Mouse (Mus musculus) MEL (cell line): ENCODE data around the gene Ebf4. TPM values are rescaled to one million over a fixed set of nuclear protein-coding genes. Genes with fewer than 3 reads are reported as not detected.

Experiments
- DNase-seq: peaks from one replicate; pipeline ENCODE4 v3.0.0; 2011; ENCODE audit warnings: low read depth, low spot score
- H3K27ac ChIP-seq: 2 replicates; pipeline ENCODE4 v1.5.1; 2012; ENCODE audit warnings: low read depth, mild to moderate bottlenecking, control low read depth, low read length, moderate library complexity; ENCODE audit not compliant: control insufficient read depth
- H3K27me3 ChIP-seq, 2 experiments: fragments of 150-350 bp in 1 of 2; sonication (generic) in 1 of 2; 2 replicates each; pipeline ENCODE4 v1.6.1; 2012; ENCODE audit warnings: low read length in 2 of 2, mild to moderate bottlenecking in 2 of 2, improper control_type of control experiment in 1 of 2, moderate library complexity in 1 of 2; ENCODE audit not compliant: insufficient read depth in 2 of 2, control insufficient read depth in 1 of 2
- H3K36me3 ChIP-seq, 2 experiments: 2 replicates each; pipeline ENCODE4 v1.6.1; 2012 to 2014; ENCODE audit warnings: low read length in 2 of 2, improper control_type of control experiment in 1 of 2, inconsistent platforms in 1 of 2, mild to moderate bottlenecking in 1 of 2; ENCODE audit not compliant: insufficient read depth in 2 of 2, control insufficient read depth in 1 of 2
- H3K4me1 ChIP-seq, 2 experiments: fragments of 150-350 bp in 1 of 2; sonication (generic) in 1 of 2; 2 replicates each; pipeline ENCODE4 v1.6.1; 2012; ENCODE audit warnings: low read length in 2 of 2, improper control_type of control experiment in 1 of 2, mild to moderate bottlenecking in 1 of 2; ENCODE audit not compliant: insufficient read depth in 2 of 2, control insufficient read depth in 1 of 2
- H3K4me3 ChIP-seq, 2 experiments: fragments of 150-350 bp in 1 of 2; sonication (generic) in 1 of 2; 2 replicates each; pipeline ENCODE4 v1.5.1; 2012; ENCODE audit warnings: low read depth in 2 of 2, low read length in 2 of 2, mild to moderate bottlenecking in 2 of 2, moderate library complexity in 2 of 2, control low read depth in 1 of 2, improper control_type of control experiment in 1 of 2; ENCODE audit not compliant: control insufficient read depth in 1 of 2, insufficient read depth in 1 of 2
- H3K79me2 ChIP-seq: 2 replicates; pipeline ENCODE4 v1.6.1; 2012; ENCODE audit warnings: mild to moderate bottlenecking, low read length, moderate library complexity; ENCODE audit not compliant: control insufficient read depth, poor library complexity, insufficient read depth
- H3K9ac ChIP-seq: 2 replicates; pipeline ENCODE4 v1.6.1; 2012; ENCODE audit warnings: low read depth, mild to moderate bottlenecking, control low read depth, low read length, moderate library complexity; ENCODE audit not compliant: control insufficient read depth, poor library complexity, severe bottlenecking
- H3K9me3 ChIP-seq: fragments of 150-350 bp; sonication (generic); replicated peaks from 2 replicates; pipeline ENCODE4 v1.6.1; 2012; ENCODE audit warnings: mild to moderate bottlenecking, low read length, improper control_type of control experiment, moderate library complexity; ENCODE audit not compliant: insufficient read depth
- CHD1 ChIP-seq: IDR thresholded peaks from 2 replicates; pipeline ENCODE4 v1.6.1; 2012; ENCODE audit warnings: low read depth, mild to moderate bottlenecking, inconsistent platforms, low read length, improper control_type of control experiment
- CHD2 ChIP-seq: IDR thresholded peaks from 2 replicates; pipeline ENCODE4 v1.6.1; 2011; ENCODE audit warnings: low read length, improper control_type of control experiment
- CTCF ChIP-seq, 3 experiments: IDR thresholded peaks in 2 of 3; conservative IDR thresholded peaks in 1 of 3; 2 replicates each; pipeline ENCODE4 v1.5.1; 2011 to 2012; ENCODE audit warnings: low read length in 3 of 3, low read depth in 2 of 3, mild to moderate bottlenecking in 2 of 3, improper control_type of control experiment in 1 of 3, inconsistent platforms in 1 of 3, mixed read lengths in 1 of 3, moderate library complexity in 1 of 3; ENCODE audit not compliant: control insufficient read depth in 1 of 3, insufficient read depth in 1 of 3, poor library complexity in 1 of 3, severe bottlenecking in 1 of 3
- E2F4 ChIP-seq: IDR thresholded peaks from 2 replicates; pipeline ENCODE4 v1.6.1; 2011; ENCODE audit warnings: low read depth, low read length, improper control_type of control experiment, borderline replicate concordance
- EP300 ChIP-seq, 2 experiments: IDR thresholded peaks; 2 replicates each; pipeline ENCODE4 v1.6.1; 2011; ENCODE audit warnings: improper control_type of control experiment in 2 of 2, low read length in 2 of 2, low read depth in 1 of 2, mild to moderate bottlenecking in 1 of 2
- ETS1 ChIP-seq: IDR thresholded peaks from 2 replicates; pipeline ENCODE4 v1.6.1; 2012; ENCODE audit warnings: low read depth, mild to moderate bottlenecking, inconsistent platforms, low read length, improper control_type of control experiment, moderate library complexity
- MAX ChIP-seq: IDR thresholded peaks from 2 replicates; pipeline ENCODE4 v1.6.1; 2011; ENCODE audit warnings: low read length, improper control_type of control experiment
- MAZ ChIP-seq: IDR thresholded peaks from 2 replicates; pipeline ENCODE4 v1.6.1; 2012; ENCODE audit warnings: low read depth, mild to moderate bottlenecking, inconsistent platforms, low read length, improper control_type of control experiment
- MYB ChIP-seq: IDR thresholded peaks from 2 replicates; pipeline ENCODE4 v1.6.1; 2011; ENCODE audit warnings: mild to moderate bottlenecking, low read depth, low read length, improper control_type of control experiment
- MYC ChIP-seq: IDR thresholded peaks from 2 replicates; pipeline ENCODE4 v1.6.1; 2011; ENCODE audit warnings: low read depth, mild to moderate bottlenecking, low read length, improper control_type of control experiment, moderate library complexity
- NELFE ChIP-seq: IDR thresholded peaks from 2 replicates; pipeline ENCODE4 v1.6.1; 2011; ENCODE audit warnings: low read depth, low read length, improper control_type of control experiment
- NRF1 ChIP-seq: IDR thresholded peaks from 2 replicates; pipeline ENCODE4 v1.6.1; 2014; ENCODE audit warnings: low read depth, mild to moderate bottlenecking, inconsistent platforms, low read length, improper control_type of control experiment, moderate library complexity; ENCODE audit not compliant: poor library complexity, insufficient read depth, severe bottlenecking
- POLR2A ChIP-seq, 2 experiments: IDR thresholded peaks; 2 replicates each; pipeline ENCODE4 v1.6.1; 2011 to 2012; ENCODE audit warnings: low read length in 2 of 2, mild to moderate bottlenecking in 2 of 2, control low read depth in 1 of 2, improper control_type of control experiment in 1 of 2, low read depth in 1 of 2, moderate library complexity in 1 of 2; ENCODE audit not compliant: control insufficient read depth in 1 of 2, insufficient read depth in 1 of 2, poor library complexity in 1 of 2
- POLR2AphosphoS2 ChIP-seq: IDR thresholded peaks from 2 replicates; pipeline ENCODE4 v1.6.1; 2011; ENCODE audit warnings: low read length, improper control_type of control experiment
- POLR2AphosphoS5 ChIP-seq: IDR thresholded peaks from 2 replicates; pipeline ENCODE4 v1.6.1; 2012; ENCODE audit warnings: low read depth, borderline replicate concordance, mild to moderate bottlenecking, inconsistent platforms, low read length, moderate library complexity, mixed read lengths
- RAD21 ChIP-seq: IDR thresholded peaks from 2 replicates; pipeline ENCODE4 v1.6.1; 2011; ENCODE audit warnings: mild to moderate bottlenecking, low read depth, low read length, improper control_type of control experiment
- SMC3 ChIP-seq: IDR thresholded peaks from 2 replicates; pipeline ENCODE4 v1.6.1; 2011; ENCODE audit warnings: low read depth, low read length, improper control_type of control experiment
- TAL1 ChIP-seq: IDR thresholded peaks from 2 replicates; pipeline ENCODE4 v1.6.1; 2012; ENCODE audit warnings: mild to moderate bottlenecking, inconsistent platforms, low read length, moderate library complexity, mixed read lengths
- UBTF ChIP-seq: IDR thresholded peaks from 2 replicates; pipeline ENCODE4 v1.6.1; 2012; ENCODE audit warnings: low read depth, mild to moderate bottlenecking, inconsistent platforms, low read length, improper control_type of control experiment, moderate library complexity, borderline replicate concordance; ENCODE audit not compliant: insufficient read depth
- USF2 ChIP-seq, 2 experiments: IDR thresholded peaks; 2 replicates each; pipeline ENCODE4 v1.6.1; 2011 to 2012; ENCODE audit warnings: improper control_type of control experiment in 2 of 2, low read length in 2 of 2, borderline replicate concordance in 1 of 2, inconsistent platforms in 1 of 2, low read depth in 1 of 2, mild to moderate bottlenecking in 1 of 2; ENCODE audit not compliant: insufficient read depth in 1 of 2
- ZC3H11A ChIP-seq: IDR thresholded peaks from 2 replicates; pipeline ENCODE4 v1.6.1; 2012; ENCODE audit warnings: low read depth, mild to moderate bottlenecking, inconsistent platforms, low read length, improper control_type of control experiment
- ZMIZ1 ChIP-seq: IDR thresholded peaks from 2 replicates; pipeline ENCODE4 v1.6.1; 2012; ENCODE audit warnings: low read depth, mild to moderate bottlenecking, inconsistent platforms, low read length, improper control_type of control experiment, moderate library complexity
- ZNF384 ChIP-seq: IDR thresholded peaks from 2 replicates; pipeline ENCODE4 v1.6.1; 2012; ENCODE audit warnings: low read depth, mild to moderate bottlenecking, inconsistent platforms, low read length, improper control_type of control experiment
- polyA plus RNA-seq, 2 experiments: library from polyadenylated mRNA; stranded (reverse) in 1 of 2; unstranded in 1 of 2; fragments of >175 nt in 1 of 2; fragments of >200 nt in 1 of 2; gene quantifications; 2 replicates each; pipeline versions ENCODE4 v1.2.1 to v1.2.4; 2012; ENCODE audit warnings: low replicate concordance in 2 of 2, low read depth in 1 of 2; ENCODE audit not compliant: insufficient read length in 2 of 2, insufficient read depth in 1 of 2, missing spikeins in 1 of 2
- total RNA-seq: library from RNA; depleted of rRNA; stranded (reverse); fragments of 300-350 nt; gene quantifications from 2 replicates; pipeline ENCODE4 v1.2.3, GENCODE M21; 2012

Gene Ebf4
- total and polyA plus RNA-seq, 3 experiments, result 0.12 to 0.72 TPM; not detected in 1

DNA sequence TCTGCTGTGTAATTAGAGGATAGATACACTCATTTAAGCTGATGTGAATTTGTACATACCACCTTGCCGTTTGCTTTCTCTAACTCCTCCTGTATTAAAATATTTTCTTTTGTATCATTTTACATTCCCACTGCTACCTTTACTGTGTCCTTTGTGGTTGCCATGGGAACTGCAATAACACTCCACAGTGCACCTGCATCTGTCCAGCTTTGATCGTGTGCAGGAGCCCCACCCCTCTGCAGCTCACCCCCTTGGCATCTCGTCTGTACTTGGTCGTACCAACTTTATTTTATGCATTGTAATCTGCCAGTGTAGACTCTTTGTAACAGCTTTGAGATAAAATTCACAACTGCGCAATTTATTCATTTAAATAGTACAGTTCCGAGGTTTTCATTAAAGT lies 88.9 kb downstream of the Ebf4 start:
- Histone ChIP-seq H3K4me1 (no peaks in the 10 kb centered on the region), H3K36me3 (no peaks in the 10 kb centered on the region), H3K4me3 (no peak overlapping the region), H3K9ac (no peak overlapping the region), H3K9me3 (no peaks in the 10 kb centered on the region), H3K27ac (no peak overlapping the region), H3K27me3 (peaks cover 6 to 11% of the 10 kb centered on the region in 2 experiments), H3K79me2 (no peaks in the 10 kb centered on the region)
- no peak for TF ChIP-seq MAZ
- TF ChIP-seq POLR2A (IDR thresholded peaks at IDR 0.05; ENCODE audit: control insufficient read depth in 1 of 2, insufficient read depth in 1 of 2, low read depth in 1 of 2, low read length in 2 of 2, poor library complexity in 1 of 2), result no peak
- TF ChIP-seq ZNF384, result no peak
- no peak for TF ChIP-seq CHD1
- no peak for TF ChIP-seq UBTF
- TF ChIP-seq ZMIZ1, result no peak
- no peak for TF ChIP-seq MAX
- TF ChIP-seq POLR2AphosphoS5, result no peak
- TF ChIP-seq RAD21, result no peak
- no peak for TF ChIP-seq ETS1
- no peak for TF ChIP-seq MYC
- TF ChIP-seq CHD2, result no peak
- no peak for TF ChIP-seq NRF1
- no peak for TF ChIP-seq POLR2AphosphoS2
- no peak for TF ChIP-seq E2F4
- TF ChIP-seq MYB, result no peak
- no peak for TF ChIP-seq ZC3H11A
- no peak for DNase-seq

DNA sequence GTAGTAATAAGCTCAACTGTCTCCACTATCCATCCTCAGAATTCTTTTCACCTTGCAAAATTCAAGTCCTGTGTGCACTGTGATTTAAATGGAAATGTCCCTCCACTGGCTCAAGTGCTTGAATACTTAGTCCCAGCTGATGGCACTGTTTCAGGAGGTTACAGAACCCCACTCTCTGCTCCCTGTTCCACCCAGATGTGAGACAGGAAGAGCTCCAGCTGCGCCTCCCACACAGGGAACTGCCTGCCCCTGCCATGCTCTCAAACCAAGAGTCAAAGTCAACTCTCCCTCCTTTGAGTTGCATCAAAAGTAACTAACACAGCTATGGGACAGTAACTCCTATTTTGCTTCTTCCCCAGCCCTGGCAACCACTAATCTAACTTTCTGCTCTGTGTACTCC lies 91.2 kb downstream of the Ebf4 start:
- Histone ChIP-seq H3K9ac (no peak overlapping the region), H3K9me3 (no peaks in the 10 kb centered on the region), H3K4me3 (no peak overlapping the region), H3K27me3 (peaks cover 3 to 5% of the 10 kb centered on the region in 2 experiments), H3K4me1 (peaks cover 0 to 6% of the 10 kb centered on the region in 2 experiments; a peak in 1 of 4 replicates), H3K27ac (no peak overlapping the region), H3K36me3 (peaks cover 0 to 5% of the 10 kb centered on the region in 2 experiments; a peak in 1 of 4 replicates), H3K79me2 (no peaks in the 10 kb centered on the region)
- no peak for DNase-seq
- TF ChIP-seq CHD2, result no peak
- TF ChIP-seq EP300 (IDR thresholded peaks at IDR 0.05; ENCODE audit: low read depth in 1 of 2, low read length in 2 of 2), result no peak
- TF ChIP-seq ZC3H11A, result no peak
- TF ChIP-seq USF2 (IDR thresholded peaks at IDR 0.05; ENCODE audit: borderline replicate concordance in 1 of 2, insufficient read depth in 1 of 2, low read depth in 1 of 2, low read length in 2 of 2), result no peak
- TF ChIP-seq SMC3, result no peak
- no peak for TF ChIP-seq ETS1
- TF ChIP-seq POLR2AphosphoS5, result no peak
- TF ChIP-seq TAL1, result no peak
- no peak for TF ChIP-seq MYB
- TF ChIP-seq CTCF (IDR thresholded peaks at IDR 0.05 in 2 of 3, conservative IDR thresholded peaks at IDR 0.05 in 1 of 3; ENCODE audit: control insufficient read depth in 1 of 3, insufficient read depth in 1 of 3, low read depth in 2 of 3, low read length in 3 of 3, poor library complexity in 1 of 3, severe bottlenecking in 1 of 3), result no peak
- no peak for TF ChIP-seq MYC
- no peak for TF ChIP-seq E2F4
- no peak for TF ChIP-seq ZMIZ1
- TF ChIP-seq NELFE, result no peak
- TF ChIP-seq, all 39 proteins: peak for 0
